Mouse (Mus musculus): Measurements from ENCODE around the gene Tbx20. TPM values are rescaled to one million over a fixed set of nuclear protein-coding genes. Genes with fewer than 3 reads are reported as not detected.

The Tbx20 gene
- total RNA-seq, 2 experiments from 2014 or later: not detected

DNA sequence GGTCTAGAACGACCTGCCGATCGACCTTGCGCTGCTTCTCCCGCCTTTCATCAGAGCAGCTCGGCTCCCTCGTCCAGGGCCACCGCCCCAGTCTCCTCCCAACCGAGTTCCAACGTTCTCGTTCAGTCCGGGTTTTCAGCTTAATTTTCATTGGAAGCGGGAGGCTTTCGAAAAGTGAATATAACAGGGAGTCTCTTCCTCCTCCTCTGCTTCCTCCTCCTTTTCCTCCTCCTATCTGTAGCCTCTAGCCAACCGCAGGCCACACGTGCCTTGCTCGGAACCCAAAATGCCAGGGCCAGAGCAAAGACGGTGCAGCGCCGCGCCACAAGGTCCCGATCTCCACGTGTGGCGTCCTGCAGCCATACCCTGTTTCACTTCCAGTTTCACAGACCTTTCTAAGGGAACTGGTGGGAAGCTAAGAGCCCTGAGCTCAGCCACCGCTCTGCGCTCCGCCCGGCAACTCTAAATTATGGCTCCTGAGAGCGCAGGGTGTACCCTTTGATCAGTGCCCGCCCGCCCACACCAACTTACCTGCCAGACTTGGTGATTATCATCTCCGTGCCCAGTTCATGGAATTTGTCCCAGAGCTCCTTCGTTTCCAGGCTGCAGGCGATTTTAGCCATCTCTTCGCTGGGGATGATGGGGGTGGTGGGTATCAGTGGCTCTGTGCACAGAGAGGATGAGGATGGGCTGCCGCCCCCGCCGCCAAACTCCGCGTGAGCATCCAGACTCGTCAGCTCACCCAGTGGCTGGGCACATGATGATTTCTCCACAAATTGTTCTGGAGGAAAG lies 3.8 kb downstream of the Tbx20 start:
- DNase-seq (ENCODE audit: extremely low spot score in 1 of 2, low spot score in 1 of 2): no peak

- DNase-seq (ENCODE audit: extremely low spot score in 1 of 2, low spot score in 1 of 2): no peak
Measured at GRCm38 (mm10) chr9:24769611-24770010, 4.5 kb downstream of the Tbx20 start.

DNA sequence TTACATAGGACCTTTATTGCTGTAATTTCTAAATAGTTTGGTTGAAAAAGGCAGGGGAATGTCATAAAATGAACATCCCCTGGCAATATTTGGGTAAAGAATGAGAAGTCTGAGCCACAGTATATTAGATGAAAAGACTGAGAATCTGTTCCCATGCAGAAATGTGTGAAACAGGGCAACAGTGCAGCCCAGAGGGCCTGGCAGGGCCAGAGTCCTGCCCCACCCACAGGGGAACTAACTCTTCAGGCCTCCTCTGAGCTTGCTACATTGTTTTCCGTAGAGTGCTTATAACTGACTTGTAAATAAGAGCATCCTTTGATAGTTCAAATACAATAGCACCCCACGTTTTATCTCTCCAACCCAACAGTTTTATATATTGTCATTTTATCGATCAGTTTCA lies 7.0 kb downstream of the Tbx20 start:
- no peak for DNase-seq (ENCODE audit: extremely low spot score in 1 of 2, low spot score in 1 of 2)

DNA sequence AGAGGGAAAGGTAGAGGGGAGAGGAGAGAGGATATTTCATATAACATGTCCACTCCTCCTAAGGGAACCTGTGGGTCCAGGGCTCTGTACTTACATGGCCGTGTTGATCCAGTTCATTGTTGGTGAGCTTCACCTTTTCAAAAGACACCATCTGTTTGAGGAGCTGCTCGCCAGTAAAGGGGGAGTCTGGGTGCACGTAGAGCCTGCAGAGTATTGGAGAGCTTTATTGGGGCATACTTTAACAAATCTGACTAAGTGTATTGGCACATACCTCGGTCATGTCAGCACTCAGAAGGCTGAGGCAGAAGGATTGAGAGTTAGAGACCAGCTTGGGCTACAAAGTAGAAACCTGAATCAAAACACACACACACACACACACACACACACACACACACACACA lies 8.5 kb downstream of the Tbx20 start:
- DNase-seq (ENCODE audit: extremely low spot score in 1 of 2, low spot score in 1 of 2): no peak

DNA sequence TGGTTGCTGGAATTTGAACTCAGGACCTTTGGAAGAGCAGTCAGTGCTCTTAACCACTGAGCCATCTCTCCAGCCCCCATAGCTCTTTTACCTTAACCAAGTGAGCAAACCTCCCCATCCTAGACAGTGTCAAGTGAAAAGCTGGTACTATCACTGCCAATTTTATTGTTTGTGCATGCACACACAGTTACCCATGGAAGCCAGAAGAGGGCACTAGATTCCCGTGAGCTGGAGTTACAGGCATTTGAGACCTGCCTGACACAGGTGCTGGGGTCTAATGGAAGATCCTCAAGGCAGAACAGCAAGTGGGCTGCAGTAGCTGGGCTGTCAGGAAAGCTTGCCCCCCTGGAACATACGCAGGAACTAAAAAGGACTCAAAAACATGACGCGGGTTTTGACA lies 13.6 kb downstream of the Tbx20 start:
- no peak for DNase-seq (ENCODE audit: extremely low spot score in 1 of 2, low spot score in 1 of 2)

DNA sequence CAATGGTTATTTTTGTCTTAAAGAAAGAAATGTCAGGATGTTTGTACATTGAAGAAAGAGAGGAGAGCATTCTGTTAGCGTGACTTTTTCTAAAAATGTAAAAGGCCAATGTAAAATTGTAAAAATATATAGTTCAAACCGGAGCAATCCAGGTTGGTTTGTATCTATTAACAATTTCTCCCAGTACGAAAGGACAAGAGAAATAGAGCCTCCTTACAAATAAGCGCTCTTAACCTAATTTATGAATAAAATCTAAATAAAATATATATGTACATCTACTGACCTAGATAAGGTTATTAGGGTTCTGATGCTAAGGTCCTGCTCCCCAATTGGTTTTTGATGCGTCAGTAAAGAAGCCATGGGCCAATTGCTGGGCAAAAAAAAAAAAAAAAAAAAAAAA lies 29.1 kb downstream of the Tbx20 start:
- DNase-seq (ENCODE audit: extremely low spot score in 1 of 2, low spot score in 1 of 2): no peak

GRCm38 (mm10) chr9:24701246-24701645 lies 72.9 kb downstream of the Tbx20 start:
- no peak for DNase-seq (ENCODE audit: extremely low spot score in 1 of 2, low spot score in 1 of 2)

DNA sequence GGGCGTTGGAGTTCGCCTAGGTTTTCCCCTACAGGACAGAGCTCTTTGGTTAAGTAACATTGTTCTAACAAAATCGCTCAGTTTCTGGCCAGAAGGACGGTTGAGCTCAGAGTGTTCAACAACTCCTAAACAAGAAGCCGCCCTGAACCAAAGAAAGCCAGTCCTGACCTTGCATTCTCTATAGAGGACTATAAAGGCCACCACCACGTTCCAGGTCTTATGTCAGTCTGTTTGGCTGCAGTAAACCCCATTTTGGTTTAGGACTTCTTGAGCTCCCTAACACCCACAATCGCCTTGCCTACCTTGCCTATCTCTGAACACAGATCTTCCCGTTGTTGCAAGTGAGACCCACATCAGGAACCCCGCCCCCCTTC lies 77.7 kb downstream of the Tbx20 start:
- DNase-seq (ENCODE audit: extremely low spot score in 1 of 2, low spot score in 1 of 2): no peak

- DNase-seq (ENCODE audit: extremely low spot score in 1 of 2, low spot score in 1 of 2): peak; percentile 12 to 35
Measured at GRCm38 (mm10) chr9:24695700-24696404, 78.3 kb downstream of the Tbx20 start, which contains the start of gene Dpy19l2. Gene Dpy19l2 (minus strand): TSS chr9:24696293.

Other genes with a start within 250 kb of the Tbx20 start
- not detected for gene Cypt4, start 149.1 kb downstream of the Tbx20 start, total RNA-seq (2021)
- under 1 TPM; 0.30 to 0.54 TPM for gene Dpy19l2, start 78.0 kb downstream of the Tbx20 start, total RNA-seq (2021)

All from layer of hippocampus, postnatal 25 days (tissue).